Mouse (Mus musculus) liver, embryonic 13.5 days (tissue): ENCODE measurements around the gene Zfp292. TPM values are rescaled to one million over a fixed set of nuclear protein-coding genes. Genes with fewer than 3 reads are reported as not detected.

Experiments used
- ATAC-seq: fragments of 200-750 bp; cut with Nextera tagmentation; 2 replicates; pipeline ENCODE4 v1.8.0; 2017; ENCODE audit warnings: low read depth, mild to moderate bottlenecking, moderate number of reproducible peaks, moderate library complexity
- DNase-seq: peaks from one replicate; pipeline ENCODE4 v3.0.0; 2022
- H3K27ac ChIP-seq: fragments of 300-500 bp; sonication (generic); 2 replicates; pipeline ENCODE4 v1.5.1; 2015; ENCODE audit warnings: moderate library complexity, mild to moderate bottlenecking, inconsistent platforms
- H3K27me3 ChIP-seq: fragments of 300-500 bp; sonication (generic); 2 replicates; pipeline ENCODE4 v1.6.1; 2015; ENCODE audit warnings: mild to moderate bottlenecking, inconsistent platforms
- H3K36me3 ChIP-seq: fragments of 300-500 bp; sonication (generic); 2 replicates; pipeline ENCODE4 v1.6.1; 2015; ENCODE audit warnings: mild to moderate bottlenecking, inconsistent platforms
- H3K4me1 ChIP-seq: fragments of 300-500 bp; sonication (generic); replicated peaks from 2 replicates; pipeline ENCODE4 v1.6.1; 2015; ENCODE audit warnings: inconsistent platforms
- H3K4me2 ChIP-seq: fragments of 300-500 bp; sonication (generic); 2 replicates; pipeline ENCODE4 v1.6.1; 2015; ENCODE audit warnings: inconsistent platforms, mild to moderate bottlenecking, moderate library complexity
- H3K4me3 ChIP-seq: fragments of 300-500 bp; sonication (generic); replicated peaks from 2 replicates; pipeline ENCODE4 v1.5.1; 2015; ENCODE audit warnings: mild to moderate bottlenecking, inconsistent platforms
- H3K9ac ChIP-seq: fragments of 300-500 bp; sonication (generic); 2 replicates; pipeline ENCODE4 v1.6.1; 2015; ENCODE audit warnings: mild to moderate bottlenecking, inconsistent platforms
- H3K9me3 ChIP-seq: fragments of 300-500 bp; sonication (generic); replicated peaks from 2 replicates; pipeline ENCODE4 v1.6.1; 2016; ENCODE audit warnings: inconsistent platforms
- WGBS: fragments of 180-500 bp; shearing (Covaris S2); methylation state at CpG from one replicate; pipeline ENCODE4 v1.1.7; 2015; ENCODE audit not compliant: insufficient replicate concordance; 5-methylcytosine and 5-hydroxymethylcytosine counted together
- polyA plus RNA-seq: library from polyadenylated mRNA; unstranded; fragments of >200 nt; fragmentation: Nextera tagmentation; extraction: Ambion mirVana; gene quantifications from 2 replicates; pipeline ENCODE4 v1.2.1, GENCODE M21; 2015

The Zfp292 gene
- polyA plus RNA-seq, 1 experiment from 2014 or later = 4.2 TPM

GRCm38 (mm10) chr4:34882291-34882769 lies 430 bp downstream of the Zfp292 start:
- peak overlapping the region; percentile 83 for H3K4me2 ChIP-seq
- H3K27ac ChIP-seq = peak overlapping the region; percentile 92
- no peaks in the 10 kb centered on the region for H3K9me3 ChIP-seq
- peaks cover 5% of the 10 kb centered on the region; the same call in 1 of the 2 replicates for H3K36me3 ChIP-seq
- peaks cover 45% of the 10 kb centered on the region for H3K4me1 ChIP-seq
- peak overlapping the region; percentile 92 for H3K4me3 ChIP-seq
- no peaks in the 10 kb centered on the region for H3K27me3 ChIP-seq
- ATAC-seq = peak; percentile 69
- peak; percentile 49 for DNase-seq
- H3K9ac ChIP-seq = peak overlapping the region; percentile 92
- under 1% methylated on average over 49 of the region's 58 CpGs for WGBS

GRCm38 (mm10) chr4:34881851-34882250 lies 909 bp downstream of the Zfp292 start:
- peaks cover 44% of the 10 kb centered on the region for H3K4me1 ChIP-seq
- peaks cover 5% of the 10 kb centered on the region; the same call in 1 of the 2 replicates for H3K36me3 ChIP-seq
- DNase-seq = no peak
- 18% methylated on average over 4 of the region's 4 CpGs for WGBS
- peak overlapping the region; percentile 83 for H3K4me2 ChIP-seq
- H3K27ac ChIP-seq = peak overlapping the region; percentile 92; the same call in 1 of the 2 replicates
- H3K9me3 ChIP-seq = no peaks in the 10 kb centered on the region
- peak overlapping the region; percentile 92 for H3K4me3 ChIP-seq
- peak overlapping the region; percentile 92 for H3K9ac ChIP-seq
- no peak for ATAC-seq
- H3K27me3 ChIP-seq = no peaks in the 10 kb centered on the region

GRCm38 (mm10) chr4:34880921-34881650 lies 1.7 kb downstream of the Zfp292 start:
- H3K9me3 ChIP-seq = no peaks in the 10 kb centered on the region
- H3K27ac ChIP-seq = no peak overlapping the region
- no peaks in the 10 kb centered on the region for H3K27me3 ChIP-seq
- H3K4me3 ChIP-seq = peak overlapping the region; percentile 92
- peak overlapping the region; percentile 92 for H3K9ac ChIP-seq
- peak overlapping the region; percentile 83 for H3K4me2 ChIP-seq
- peaks cover 41% of the 10 kb centered on the region for H3K4me1 ChIP-seq
- WGBS = 69% methylated on average over 10 of the region's 10 CpGs
- H3K36me3 ChIP-seq = peaks cover 5% of the 10 kb centered on the region
- no peak for DNase-seq
- no peak for ATAC-seq

- Histone ChIP-seq H3K36me3 (peaks cover 5% of the 10 kb centered on the region), H3K9ac (no peak overlapping the region), H3K27ac (no peak overlapping the region), H3K4me2 (no peak overlapping the region), H3K9me3 (no peaks in the 10 kb centered on the region), H3K4me1 (peaks cover 24% of the 10 kb centered on the region), H3K27me3 (no peaks in the 10 kb centered on the region), H3K4me3 (no peak overlapping the region)
- ATAC-seq (no peak), DNase-seq (no peak)
- WGBS = 79% methylated on average over 1 of the region's 1 CpGs
Measured at GRCm38 (mm10) chr4:34874234-34874633, 8.5 kb downstream of the Zfp292 start.

GRCm38 (mm10) chr4:34872896-34873495 lies 9.8 kb downstream of the Zfp292 start:
- Histone ChIP-seq H3K4me1 (peaks cover 32% of the 10 kb centered on the region), H3K36me3 (no peaks in the 10 kb centered on the region; the same call in 1 of the 2 replicates), H3K9ac (no peak overlapping the region), H3K4me2 (no peak overlapping the region), H3K27me3 (no peaks in the 10 kb centered on the region), H3K27ac (no peak overlapping the region), H3K9me3 (no peaks in the 10 kb centered on the region), H3K4me3 (no peak overlapping the region)
- 87% methylated on average over 4 of the region's 4 CpGs for WGBS
- ATAC-seq = no peak
- DNase-seq = no peak

- no peaks in the 10 kb centered on the region for H3K36me3 ChIP-seq
- DNase-seq = no peak
- WGBS = 56% methylated on average over 3 of the region's 3 CpGs
- H3K27ac ChIP-seq = no peak overlapping the region
- H3K4me3 ChIP-seq = no peak overlapping the region
- H3K4me2 ChIP-seq = no peak overlapping the region
- H3K4me1 ChIP-seq = peaks cover 38% of the 10 kb centered on the region
- ATAC-seq = no peak
- no peak overlapping the region for H3K9ac ChIP-seq
- H3K9me3 ChIP-seq = no peaks in the 10 kb centered on the region
- no peaks in the 10 kb centered on the region for H3K27me3 ChIP-seq
Measured at GRCm38 (mm10) chr4:34869813-34870212, 12.9 kb downstream of the Zfp292 start.

GRCm38 (mm10) chr4:34861438-34861837 lies 21.3 kb downstream of the Zfp292 start:
- Histone ChIP-seq H3K36me3 (no peaks in the 10 kb centered on the region), H3K9me3 (no peaks in the 10 kb centered on the region), H3K27me3 (no peaks in the 10 kb centered on the region), H3K4me1 (peaks cover 19% of the 10 kb centered on the region; the same call in 1 of the 2 replicates), H3K4me3 (no peak overlapping the region), H3K27ac (no peak overlapping the region), H3K4me2 (no peak overlapping the region), H3K9ac (no peak overlapping the region)
- 62% methylated on average over 3 of the region's 3 CpGs for WGBS
- no peak for DNase-seq
- ATAC-seq = no peak

- Histone ChIP-seq H3K27ac (no peak overlapping the region), H3K36me3 (peaks cover under 1% of the 10 kb centered on the region; the same call in 1 of the 2 replicates), H3K4me3 (no peak overlapping the region), H3K4me2 (no peak overlapping the region), H3K27me3 (no peaks in the 10 kb centered on the region), H3K9me3 (no peaks in the 10 kb centered on the region), H3K4me1 (peaks cover 18% of the 10 kb centered on the region; the same call in 1 of the 2 replicates), H3K9ac (no peak overlapping the region)
- ATAC-seq = no peak; the same call in 1 of the 2 replicates
- DNase-seq = no peak
- 72% methylated on average over 3 of the region's 3 CpGs for WGBS
Measured at GRCm38 (mm10) chr4:34859416-34859815, 23.3 kb downstream of the Zfp292 start.

- peaks cover 5% of the 10 kb centered on the region for H3K36me3 ChIP-seq
- H3K4me3 ChIP-seq = no peak overlapping the region
- no peaks in the 10 kb centered on the region for H3K9me3 ChIP-seq
- 73% methylated on average over 3 of the region's 3 CpGs for WGBS
- no peaks in the 10 kb centered on the region for H3K27me3 ChIP-seq
- no peak overlapping the region for H3K9ac ChIP-seq
- ATAC-seq (peak; percentile 18; the same call in 1 of the 2 replicates), DNase-seq (no peak)
- H3K4me2 ChIP-seq = no peak overlapping the region
- H3K4me1 ChIP-seq = peaks cover 18% of the 10 kb centered on the region; the same call in 1 of the 2 replicates
- H3K27ac ChIP-seq = no peak overlapping the region
Measured at GRCm38 (mm10) chr4:34858903-34859302, 23.9 kb downstream of the Zfp292 start.

GRCm38 (mm10) chr4:34855966-34856365 lies 26.8 kb downstream of the Zfp292 start:
- WGBS = 73% methylated on average over 1 of the region's 1 CpGs
- Histone ChIP-seq H3K4me2 (no peak overlapping the region), H3K27ac (no peak overlapping the region), H3K4me3 (no peak overlapping the region), H3K36me3 (peaks cover 9% of the 10 kb centered on the region), H3K4me1 (peaks cover 18% of the 10 kb centered on the region; the same call in 1 of the 2 replicates), H3K27me3 (no peaks in the 10 kb centered on the region), H3K9me3 (no peaks in the 10 kb centered on the region), H3K9ac (no peak overlapping the region)
- DNase-seq (no peak), ATAC-seq (no peak)

- WGBS = 86% methylated on average over 7 of the region's 7 CpGs
- peaks cover 6% of the 10 kb centered on the region; the same call in 1 of the 2 replicates for H3K4me1 ChIP-seq
- peaks cover 9% of the 10 kb centered on the region for H3K36me3 ChIP-seq
- H3K9me3 ChIP-seq = no peaks in the 10 kb centered on the region
- DNase-seq (no peak), ATAC-seq (no peak)
- H3K27ac ChIP-seq = no peak overlapping the region
- no peaks in the 10 kb centered on the region for H3K27me3 ChIP-seq
- H3K4me2 ChIP-seq = no peak overlapping the region
- H3K9ac ChIP-seq = no peak overlapping the region
- H3K4me3 ChIP-seq = no peak overlapping the region
Measured at GRCm38 (mm10) chr4:34852051-34852450, 30.7 kb downstream of the Zfp292 start.
